Mouse (Mus musculus): ENCODE data around the gene Raet1e. TPM values are rescaled to one million over a fixed set of nuclear protein-coding genes. Genes with fewer than 3 reads are reported as not detected.

The Raet1e gene
- 4.5 and 8.2 TPM in 2 replicates for polyA plus RNA-seq (2012; rRNA removed)

GRCm38 (mm10) chr10:22158310-22158999 is at the start of gene Raet1e, which contains the start of gene H60b:
Gene Raet1e, plus strand, starts transcription at chr10:22158569.
Gene H60b, plus strand, starts transcription at chr10:22158586.

GRCm38 (mm10) chr10:22149073-22149690 is 9.2 kb upstream of the Raet1e start, which contains the start of gene E030030I06Rik:
Gene E030030I06Rik, minus strand, starts transcription at chr10:22149270.

GRCm38 (mm10) chr10:22360252-22360651 is 201.9 kb downstream of the Raet1e start, which contains the start of gene Raet1d:
Gene Raet1d, plus strand, starts transcription at chr10:22360552.

Other genes with a start within 250 kb of the Raet1e start
- gene 4930444G20Rik, start 90.5 kb upstream of the Raet1e start, polyA plus RNA-seq (2012; rRNA removed), result not detected in 2 replicates
- 8.2 and 39.4 TPM in 2 replicates for gene E030030I06Rik, start 9.3 kb upstream of the Raet1e start, polyA plus RNA-seq (2012; rRNA removed)
- 2.0 and 2.3 TPM in 2 replicates for gene H60b, start within 50 bp of the Raet1e start, polyA plus RNA-seq (2012; rRNA removed)
- gene Raet1d, start 202.0 kb downstream of the Raet1e start, polyA plus RNA-seq (2012; rRNA removed), result 6.7 and 9.1 TPM in 2 replicates

Data from central nervous system, embryonic 11.5 days (tissue).